Mouse (Mus musculus): Measurements from ENCODE around the gene Gm45337. TPM values are rescaled to one million over a fixed set of nuclear protein-coding genes. Genes with fewer than 3 reads are reported as not detected.

Gene Gm45337
- polyA plus RNA-seq, 1 experiment from 2014 or later, result not detected

- H3K9me3 ChIP-seq (ENCODE audit: control insufficient read depth, low read length), result no peaks in the 10 kb centered on the region
- no peaks in the 10 kb centered on the region for H3K36me3 ChIP-seq (ENCODE audit: control insufficient read depth, insufficient read depth, low read length)
- H3K4me2 ChIP-seq (replicated peaks; ENCODE audit: low read depth), result no peak overlapping the region
- no peaks in the 10 kb centered on the region for H3K4me1 ChIP-seq (replicated peaks; ENCODE audit: control insufficient read depth, insufficient read depth)
- DNase-seq (ENCODE audit: low spot score), result no peak
- no peak overlapping the region for H3K9ac ChIP-seq (ENCODE audit: low read length)
- TF ChIP-seq CTCF (IDR thresholded peaks at IDR 0.05; ENCODE audit: low read depth), result no peak
- no peak for TF ChIP-seq EP300 (optimal IDR thresholded peaks at IDR 0.05)
- no peak overlapping the region for H3K4me3 ChIP-seq (ENCODE audit: low read depth, low read length)
- H3K27ac ChIP-seq (replicated peaks), result no peak overlapping the region
- no peak for ATAC-seq (ENCODE audit: low FRiP score, low TSS enrichment)
- H3K27me3 ChIP-seq (ENCODE audit: control insufficient read depth, insufficient read depth, low read length), result peaks cover 2% of the 10 kb centered on the region; the same call in 1 of the 2 replicates
- 56% methylated on average over 4 of the region's 4 CpGs for WGBS
These were observed 47.7 kb downstream of the Gm45337 start for GRCm38 (mm10) chr7:142096701-142097100.

DNA sequence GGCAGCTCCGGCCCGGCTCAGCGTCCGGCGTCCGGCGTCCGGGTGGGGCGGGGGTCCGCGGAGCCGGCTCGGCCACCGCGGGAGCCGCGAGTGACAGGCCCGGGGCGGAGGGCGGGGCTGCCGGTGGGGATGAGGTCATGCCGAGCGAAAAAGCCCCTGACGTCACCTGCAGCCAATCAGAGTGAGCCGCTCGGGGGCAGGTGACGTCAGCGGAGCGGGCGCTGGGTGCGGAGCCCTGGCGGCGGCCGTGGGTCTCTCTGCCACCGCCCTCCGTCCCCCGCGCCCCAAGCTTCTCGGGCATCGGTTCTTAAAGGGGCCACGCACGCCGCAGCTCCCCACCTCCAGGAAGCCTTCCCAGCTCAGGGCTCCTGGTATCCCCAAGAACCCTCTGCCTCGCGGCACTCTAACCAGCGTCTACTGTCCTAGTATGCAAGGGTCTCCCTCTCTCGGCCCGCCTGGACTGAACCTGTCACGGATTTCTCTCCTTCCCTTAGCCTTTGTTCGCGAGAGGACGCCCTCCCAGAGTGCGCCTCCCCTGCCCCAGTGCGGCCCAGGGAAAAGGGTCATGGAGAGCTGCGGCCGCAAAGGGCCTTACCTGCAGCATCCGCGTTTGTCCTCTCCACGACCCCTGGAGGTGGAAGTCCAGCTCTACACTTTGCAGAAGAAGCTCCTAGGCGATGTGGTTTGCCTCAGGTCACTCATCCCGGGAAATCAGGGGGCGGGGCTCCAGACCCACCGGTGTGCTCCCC lies 49.0 kb downstream of the Gm45337 start, which contains the start of gene Dusp8:
Dusp8 (minus strand) TSS at position 661 of the 749 bp plus-strand sequence.
- H3K4me3 ChIP-seq (ENCODE audit: low read depth, low read length), result peak within 1 kb of the TSS; percentile 77
- no peaks in the 10 kb centered on the region for H3K36me3 ChIP-seq (ENCODE audit: control insufficient read depth, insufficient read depth, low read length)
- peak within 1 kb of the TSS; percentile 77 for H3K27ac ChIP-seq (replicated peaks)
- peak within 1 kb of the TSS; percentile 93 for H3K4me2 ChIP-seq (replicated peaks; ENCODE audit: low read depth)
- peaks cover 2% of the 10 kb centered on the region; the same call in 1 of the 2 replicates for H3K27me3 ChIP-seq (ENCODE audit: control insufficient read depth, insufficient read depth, low read length)
- H3K4me1 ChIP-seq (replicated peaks; ENCODE audit: control insufficient read depth, insufficient read depth), result no peaks in the 10 kb centered on the region
- ATAC-seq (ENCODE audit: low FRiP score, low TSS enrichment), result peak; percentile 90
- peak within 1 kb of the TSS; percentile 86 for H3K9ac ChIP-seq (ENCODE audit: low read length)
- DNase-seq (ENCODE audit: low spot score), result peak; percentile 92
- no peaks in the 10 kb centered on the region for H3K9me3 ChIP-seq (ENCODE audit: control insufficient read depth, low read length)
- peak; percentile 61 for TF ChIP-seq CTCF (IDR thresholded peaks at IDR 0.05; ENCODE audit: low read depth)
- no peak for TF ChIP-seq EP300 (optimal IDR thresholded peaks at IDR 0.05)
- under 1% methylated on average over 47 of the region's 63 CpGs for WGBS

- H3K27me3 ChIP-seq (ENCODE audit: control insufficient read depth, insufficient read depth, low read length), result peaks cover 2% of the 10 kb centered on the region; the same call in 1 of the 2 replicates
- H3K27ac ChIP-seq (replicated peaks), result peak overlapping the region; percentile 77
- H3K9me3 ChIP-seq (ENCODE audit: control insufficient read depth, low read length), result no peaks in the 10 kb centered on the region
- peak; percentile 66 for ATAC-seq (ENCODE audit: low FRiP score, low TSS enrichment)
- 1% methylated on average over 71 of the region's 89 CpGs for WGBS
- peak overlapping the region; percentile 86 for H3K9ac ChIP-seq (ENCODE audit: low read length)
- H3K4me1 ChIP-seq (replicated peaks; ENCODE audit: control insufficient read depth, insufficient read depth), result no peaks in the 10 kb centered on the region
- TF ChIP-seq CTCF (IDR thresholded peaks at IDR 0.05; ENCODE audit: low read depth), result no peak
- no peak for TF ChIP-seq EP300 (optimal IDR thresholded peaks at IDR 0.05)
- no peaks in the 10 kb centered on the region for H3K36me3 ChIP-seq (ENCODE audit: control insufficient read depth, insufficient read depth, low read length)
- peak overlapping the region; percentile 93 for H3K4me2 ChIP-seq (replicated peaks; ENCODE audit: low read depth)
- DNase-seq (ENCODE audit: low spot score), result peak; percentile 51
- peak overlapping the region; percentile 77 for H3K4me3 ChIP-seq (ENCODE audit: low read depth, low read length)
These were observed 49.9 kb downstream of the Gm45337 start for GRCm38 (mm10) chr7:142094301-142095143.

DNA sequence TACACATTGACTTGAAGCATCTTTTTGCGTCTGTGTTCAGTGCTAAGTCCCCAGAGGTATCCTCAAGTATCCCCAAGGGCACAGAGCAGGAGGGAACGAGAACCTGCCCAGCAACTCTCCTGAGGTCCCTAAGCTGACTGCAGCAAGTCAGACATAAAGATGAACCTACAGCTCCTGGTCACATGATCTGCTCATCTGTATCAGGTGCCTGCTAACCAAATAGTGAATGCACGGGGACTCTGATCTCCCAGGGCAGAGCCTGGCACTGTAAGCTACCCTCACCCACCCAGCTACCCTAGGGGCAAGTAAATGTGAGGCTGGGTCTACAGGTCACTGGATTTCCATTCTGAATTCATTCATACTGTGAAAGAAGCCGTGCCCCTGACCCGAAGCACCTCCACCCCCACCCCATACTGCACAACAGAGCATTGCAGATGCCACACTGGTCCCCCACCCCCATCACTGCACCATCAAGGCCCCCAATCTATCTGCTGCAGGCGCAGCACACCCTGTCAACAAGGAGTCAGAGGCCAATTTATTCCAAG lies 50.6 kb downstream of the Gm45337 start:
- H3K4me1 ChIP-seq (replicated peaks; ENCODE audit: control insufficient read depth, insufficient read depth), result no peaks in the 10 kb centered on the region
- TF ChIP-seq CTCF (IDR thresholded peaks at IDR 0.05; ENCODE audit: low read depth), result no peak
- no peak for TF ChIP-seq EP300 (optimal IDR thresholded peaks at IDR 0.05)
- H3K9me3 ChIP-seq (ENCODE audit: control insufficient read depth, low read length), result no peaks in the 10 kb centered on the region
- H3K4me3 ChIP-seq (ENCODE audit: low read depth, low read length), result peak overlapping the region; percentile 77
- peaks cover 2% of the 10 kb centered on the region; the same call in 1 of the 2 replicates for H3K27me3 ChIP-seq (ENCODE audit: control insufficient read depth, insufficient read depth, low read length)
- no peaks in the 10 kb centered on the region for H3K36me3 ChIP-seq (ENCODE audit: control insufficient read depth, insufficient read depth, low read length)
- H3K27ac ChIP-seq (replicated peaks), result no peak overlapping the region
- WGBS, result 34% methylated on average over 6 of the region's 6 CpGs
- peak overlapping the region; percentile 86 for H3K9ac ChIP-seq (ENCODE audit: low read length)
- peak overlapping the region; percentile 93 for H3K4me2 ChIP-seq (replicated peaks; ENCODE audit: low read depth)
- no peak for ATAC-seq (ENCODE audit: low FRiP score, low TSS enrichment)
- no peak for DNase-seq (ENCODE audit: low spot score)

Other genes starting within 250 kb of the Gm45337 start
- 33.2 and 33.4 TPM in 2 replicates for gene Tollip, start 226.1 kb downstream of the Gm45337 start, polyA plus RNA-seq (2015; fragmentation: Nextera tagmentation; extraction: Ambion mirVana)
- gene Brsk2, start 194.9 kb downstream of the Gm45337 start, polyA plus RNA-seq (2015; fragmentation: Nextera tagmentation; extraction: Ambion mirVana), result 0.62 and 0.75 TPM in 2 replicates
- gene Mob2, start 83.5 kb downstream of the Gm45337 start, polyA plus RNA-seq (2015; fragmentation: Nextera tagmentation; extraction: Ambion mirVana), result 61.5 and 65.8 TPM in 2 replicates
- gene Dusp8, start 48.8 kb downstream of the Gm45337 start, polyA plus RNA-seq (2015; fragmentation: Nextera tagmentation; extraction: Ambion mirVana), result 3.6 and 5.6 TPM in 2 replicates
- gene Gm45618, start 23.9 kb downstream of the Gm45337 start, polyA plus RNA-seq (2015; fragmentation: Nextera tagmentation; extraction: Ambion mirVana), result not detected in 2 replicates
- not detected in 2 replicates for gene Gm39115, start 8.6 kb downstream of the Gm45337 start, polyA plus RNA-seq (2015; fragmentation: Nextera tagmentation; extraction: Ambion mirVana)
- gene Gm29735, start 12.5 kb upstream of the Gm45337 start, polyA plus RNA-seq (2015; fragmentation: Nextera tagmentation; extraction: Ambion mirVana), result not detected in 2 replicates
- gene Gm4553, start 21.1 kb upstream of the Gm45337 start, polyA plus RNA-seq (2015; fragmentation: Nextera tagmentation; extraction: Ambion mirVana), result not detected in 2 replicates
- gene Krtap5-2, start 31.4 kb upstream of the Gm45337 start, polyA plus RNA-seq (2015; fragmentation: Nextera tagmentation; extraction: Ambion mirVana), result not detected in 2 replicates
- gene Gm10153, start 45.8 kb upstream of the Gm45337 start, polyA plus RNA-seq (2015; fragmentation: Nextera tagmentation; extraction: Ambion mirVana), result not detected in 2 replicates
- not detected in 2 replicates for gene Krtap5-3, start 56.8 kb upstream of the Gm45337 start, polyA plus RNA-seq (2015; fragmentation: Nextera tagmentation; extraction: Ambion mirVana)
- not detected in 2 replicates for gene Gm7579, start 67.3 kb upstream of the Gm45337 start, polyA plus RNA-seq (2015; fragmentation: Nextera tagmentation; extraction: Ambion mirVana)
- gene Krtap5-5, start 85.4 kb upstream of the Gm45337 start, polyA plus RNA-seq (2015; fragmentation: Nextera tagmentation; extraction: Ambion mirVana), result not detected in 2 replicates
- gene Gm40460, start 96.5 kb upstream of the Gm45337 start, polyA plus RNA-seq (2015; fragmentation: Nextera tagmentation; extraction: Ambion mirVana), result not detected in 2 replicates
- not detected in 2 replicates for gene Gm2431, start 113.7 kb upstream of the Gm45337 start, polyA plus RNA-seq (2015; fragmentation: Nextera tagmentation; extraction: Ambion mirVana)
- gene Gm4559, start 129.8 kb upstream of the Gm45337 start, polyA plus RNA-seq (2015; fragmentation: Nextera tagmentation; extraction: Ambion mirVana), result not detected in 2 replicates
- not detected in 2 replicates for gene Krtap5-1, start 152.5 kb upstream of the Gm45337 start, polyA plus RNA-seq (2015; fragmentation: Nextera tagmentation; extraction: Ambion mirVana)
- not detected in 2 replicates for gene Krtap5-4, start 158.9 kb upstream of the Gm45337 start, polyA plus RNA-seq (2015; fragmentation: Nextera tagmentation; extraction: Ambion mirVana)
- gene Ifitm10, start 229.1 kb upstream of the Gm45337 start, polyA plus RNA-seq (2015; fragmentation: Nextera tagmentation; extraction: Ambion mirVana), result 9.9 and 12.0 TPM in 2 replicates
- 0.80 and 0.81 TPM in 2 replicates for gene Gm49369, start 238.1 kb upstream of the Gm45337 start, polyA plus RNA-seq (2015; fragmentation: Nextera tagmentation; extraction: Ambion mirVana)
- 798 and 841 TPM in 2 replicates for gene Ctsd, start 243.4 kb upstream of the Gm45337 start, polyA plus RNA-seq (2015; fragmentation: Nextera tagmentation; extraction: Ambion mirVana)

Measured in stomach, postnatal 0 days (tissue).